Mouse (Mus musculus) T-helper 1 cell (primary cell): Measurements from ENCODE around the gene Habp4.

Experiments used
- in situ Hi-C: fragments of 300-600 bp; cut with MboI, MseI; formaldehyde crosslinking; loops from one replicate; pipeline ENCODE4 v1.15.1; 2025; ENCODE audit warnings: high pct_unique_total_duplicates

The Habp4 gene

GRCm38 (mm10) chr13:64169746-64170145 is 8.1 kb downstream of the Habp4 start:
- in situ Hi-C loops: loop anchor here (25.0 kb wide), 1 partner anchor 1068 kb away; no protein-coding TSS in a partner anchor

- in situ Hi-C loops: loop anchor here (5.0 kb wide), 2 partner anchors 34 to 124 kb away; no protein-coding TSS in a partner anchor
These were observed 16.4 kb downstream of the Habp4 start for GRCm38 (mm10) chr13:64178000-64178399.

- in situ Hi-C loops: loop anchor here (5.0 kb wide), 2 partner anchors 33 to 123 kb away; no protein-coding TSS in a partner anchor
These were observed 17.4 kb downstream of the Habp4 start for GRCm38 (mm10) chr13:64178746-64179652.

- in situ Hi-C loops: no loop called here
These were observed 18.7 kb downstream of the Habp4 start for GRCm38 (mm10) chr13:64180300-64180699.

GRCm38 (mm10) chr13:64180888-64181287 is 19.3 kb downstream of the Habp4 start:
- in situ Hi-C loops: no loop called here

GRCm38 (mm10) chr13:64182091-64182490 is 20.5 kb downstream of the Habp4 start:
- in situ Hi-C loops: no loop called here

- in situ Hi-C loops: no loop called here
These were observed 22.0 kb downstream of the Habp4 start for GRCm38 (mm10) chr13:64183583-64183982.

GRCm38 (mm10) chr13:64184361-64184760 is 22.7 kb downstream of the Habp4 start:
- in situ Hi-C loops: no loop called here

GRCm38 (mm10) chr13:64185176-64185575 is 23.6 kb downstream of the Habp4 start:
- in situ Hi-C loops: no loop called here

- in situ Hi-C loops: no loop called here
These were observed 24.0 kb downstream of the Habp4 start for GRCm38 (mm10) chr13:64185586-64185985.

GRCm38 (mm10) chr13:64186516-64186915 is 24.9 kb downstream of the Habp4 start:
- in situ Hi-C loops: no loop called here

- in situ Hi-C loops: no loop called here
These were observed 25.4 kb downstream of the Habp4 start for GRCm38 (mm10) chr13:64187065-64187464.

GRCm38 (mm10) chr13:64197899-64198298 is 36.3 kb downstream of the Habp4 start:
- in situ Hi-C loops: no loop called here

- in situ Hi-C loops: no loop called here
These were observed 36.7 kb downstream of the Habp4 start for GRCm38 (mm10) chr13:64198310-64198709.

GRCm38 (mm10) chr13:64200911-64201310 is 39.3 kb downstream of the Habp4 start:
- in situ Hi-C loops: no loop called here

- in situ Hi-C loops: no loop called here
These were observed 43.1 kb downstream of the Habp4 start for GRCm38 (mm10) chr13:64204726-64205125.

GRCm38 (mm10) chr13:64205186-64205585 is 43.6 kb downstream of the Habp4 start:
- in situ Hi-C loops: no loop called here

GRCm38 (mm10) chr13:64208146-64208545 is 46.5 kb downstream of the Habp4 start:
- in situ Hi-C loops: no loop called here

GRCm38 (mm10) chr13:64211995-64212603 is 50.5 kb downstream of the Habp4 start:
- in situ Hi-C loops: loop anchor here (5.0 kb wide), 1 partner anchor 35 kb away; no protein-coding TSS in a partner anchor

- in situ Hi-C loops: loop anchor here (5.0 kb wide), 1 partner anchor 38 kb away; no protein-coding TSS in a partner anchor
These were observed 53.3 kb downstream of the Habp4 start for GRCm38 (mm10) chr13:64214891-64215290.

- in situ Hi-C loops: no loop called here
These were observed 64.1 kb downstream of the Habp4 start for GRCm38 (mm10) chr13:64225738-64226137.

- in situ Hi-C loops: no loop called here
These were observed 65.1 kb downstream of the Habp4 start for GRCm38 (mm10) chr13:64226725-64227124.

- in situ Hi-C loops: no loop called here
These were observed 71.5 kb downstream of the Habp4 start for GRCm38 (mm10) chr13:64233139-64233538.
